Mouse (Mus musculus) frontal cortex, postnatal 36 days (tissue): ENCODE measurements around the gene Lbx2.

Experiments
- DNase-seq, 2 experiments: peaks; one replicate each; pipeline ENCODE4 v3.0.0; 2022; ENCODE audit warnings: low spot score in 2 of 2

Gene Lbx2

GRCm38 (mm10) chr6:83108762-83109668 is 22.8 kb downstream of the Lbx2 start, which contains the start of gene Mrpl53:
TSS of gene Mrpl53 (plus strand) at chr6:83109040.
- DNase-seq = peak; percentile 82 to 83

GRCm38 (mm10) chr6:83111510-83112136 is 25.5 kb downstream of the Lbx2 start:
- DNase-seq = no peak

- peak; percentile 91 for DNase-seq
Observed at GRCm38 (mm10) chr6:83115011-83115671, 29.0 kb downstream of the Lbx2 start, which contains the start of gene Mogs. TSS of gene Mogs (plus strand) at chr6:83115496.

GRCm38 (mm10) chr6:83115682-83116372 is 29.7 kb downstream of the Lbx2 start:
- no peak for DNase-seq

GRCm38 (mm10) chr6:83116373-83117164 is 30.4 kb downstream of the Lbx2 start:
- DNase-seq = no peak

GRCm38 (mm10) chr6:83117165-83117438 is 30.9 kb downstream of the Lbx2 start:
- no peak for DNase-seq

- no peak for DNase-seq
Observed at GRCm38 (mm10) chr6:83117616-83118015, 31.4 kb downstream of the Lbx2 start.

GRCm38 (mm10) chr6:83118369-83118768 is 32.2 kb downstream of the Lbx2 start:
- no peak for DNase-seq

GRCm38 (mm10) chr6:83118825-83119733 is 32.9 kb downstream of the Lbx2 start:
- DNase-seq = no peak

GRCm38 (mm10) chr6:83119734-83120051 is 33.5 kb downstream of the Lbx2 start:
- no peak for DNase-seq

GRCm38 (mm10) chr6:83120930-83121862 is 35.0 kb downstream of the Lbx2 start, which contains the start of gene Wbp1:
TSS of gene Wbp1 (minus strand) at chr6:83121559.
- DNase-seq = peak; percentile 97 to 98

GRCm38 (mm10) chr6:83121863-83122710 is 35.9 kb downstream of the Lbx2 start:
- no peak for DNase-seq

GRCm38 (mm10) chr6:83122961-83123360 is 36.8 kb downstream of the Lbx2 start:
- no peak for DNase-seq

GRCm38 (mm10) chr6:83124851-83125312 is 38.7 kb downstream of the Lbx2 start:
- peak; percentile 87 to 94 for DNase-seq

- DNase-seq = no peak
Observed at GRCm38 (mm10) chr6:83125331-83125730, 39.2 kb downstream of the Lbx2 start, which contains the start of gene Ino80b. TSS of gene Ino80b (minus strand) at chr6:83125431.

- DNase-seq = no peak
Observed at GRCm38 (mm10) chr6:83127419-83127818, 41.3 kb downstream of the Lbx2 start.

- no peak for DNase-seq
Observed at GRCm38 (mm10) chr6:83131469-83132034, 45.4 kb downstream of the Lbx2 start.
